Mouse (Mus musculus): ENCODE measurements at regions not wholly inside any gene's neighbourhood (a gene's known extent, or its start where the extent isn't known, plus 50 kb on each side); places are given as distances from the start of the nearest gene placed in this dataset.

GRCm38 (mm10) chr15:62158875-62159675, 1236.3 kb upstream of the A1bg start:
- H3K27me3 ChIP-seq (ENCODE audit: insufficient read depth, poor library complexity, severe bottlenecking) = no peaks in the 10 kb centered on the region; the same call in 1 of the 2 replicates
- no peaks in the 10 kb centered on the region for H3K9me3 ChIP-seq
- H3K27ac ChIP-seq = no peak overlapping the region
- H3K4me1 ChIP-seq (replicated peaks) = no peaks in the 10 kb centered on the region; the same call in 1 of the 2 replicates
- no peaks in the 10 kb centered on the region for H3K36me3 ChIP-seq
- DNase-seq (ENCODE audit: low spot score) = no peak
- H3K4me3 ChIP-seq = no peak overlapping the region
- 82% methylated on average over 8 of the region's 8 CpGs for WGBS

GRCm38 (mm10) chr15:62157200-62158033, 1234.6 kb upstream of the A1bg start:
- no peak overlapping the region for H3K27ac ChIP-seq
- no peaks in the 10 kb centered on the region for H3K36me3 ChIP-seq
- H3K4me3 ChIP-seq = no peak overlapping the region
- no peaks in the 10 kb centered on the region for H3K9me3 ChIP-seq
- no peaks in the 10 kb centered on the region; the same call in 1 of the 2 replicates for H3K27me3 ChIP-seq (ENCODE audit: insufficient read depth, poor library complexity, severe bottlenecking)
- 87% methylated on average over 7 of the region's 7 CpGs for WGBS
- no peaks in the 10 kb centered on the region; the same call in 1 of the 2 replicates for H3K4me1 ChIP-seq (replicated peaks)
- DNase-seq (ENCODE audit: low spot score) = no peak

GRCm38 (mm10) chr15:62153222-62153621, 1230.4 kb upstream of the A1bg start:
- no peak overlapping the region for H3K27ac ChIP-seq
- no peaks in the 10 kb centered on the region for H3K27me3 ChIP-seq (ENCODE audit: insufficient read depth, poor library complexity, severe bottlenecking)
- DNase-seq (ENCODE audit: low spot score) = no peak
- no peak overlapping the region for H3K4me3 ChIP-seq
- WGBS = 78% methylated on average over 9 of the region's 9 CpGs
- H3K4me1 ChIP-seq (replicated peaks) = peaks cover 3% of the 10 kb centered on the region; the same call in 1 of the 2 replicates
- H3K9me3 ChIP-seq = no peaks in the 10 kb centered on the region
- H3K36me3 ChIP-seq = no peaks in the 10 kb centered on the region

GRCm38 (mm10) chr15:62152133-62152532, 1229.3 kb upstream of the A1bg start:
- Histone ChIP-seq H3K27ac (no peak overlapping the region), H3K4me1 (replicated peaks) (peaks cover 9% of the 10 kb centered on the region), H3K9me3 (no peaks in the 10 kb centered on the region), H3K27me3 (ENCODE audit: insufficient read depth, poor library complexity, severe bottlenecking) (no peaks in the 10 kb centered on the region), H3K36me3 (no peaks in the 10 kb centered on the region), H3K4me3 (no peak overlapping the region)
- WGBS = 93% methylated on average over 2 of the region's 2 CpGs
- no peak for DNase-seq (ENCODE audit: low spot score)

GRCm38 (mm10) chr15:62151690-62152089, 1228.9 kb upstream of the A1bg start:
- 92% methylated on average over 3 of the region's 3 CpGs for WGBS
- no peak for DNase-seq (ENCODE audit: low spot score)

GRCm38 (mm10) chr15:62150296-62150695, 1227.5 kb upstream of the A1bg start:
- DNase-seq (ENCODE audit: low spot score) = no peak
- WGBS = 89% methylated on average over 4 of the region's 4 CpGs
- no peaks in the 10 kb centered on the region for H3K36me3 ChIP-seq
- H3K27ac ChIP-seq = no peak overlapping the region
- peaks cover 10% of the 10 kb centered on the region for H3K4me1 ChIP-seq (replicated peaks)
- H3K9me3 ChIP-seq = no peaks in the 10 kb centered on the region
- H3K27me3 ChIP-seq (ENCODE audit: insufficient read depth, poor library complexity, severe bottlenecking) = no peaks in the 10 kb centered on the region
- no peak overlapping the region for H3K4me3 ChIP-seq

More at GRCm38 (mm10) chr15:62151690-62152089, 1228.9 kb upstream of the A1bg start:
- no peaks in the 10 kb centered on the region for H3K9me3 ChIP-seq
- no peak overlapping the region for H3K4me3 ChIP-seq
- H3K27me3 ChIP-seq (ENCODE audit: insufficient read depth, poor library complexity, severe bottlenecking) = no peaks in the 10 kb centered on the region
- no peak overlapping the region for H3K27ac ChIP-seq
- H3K36me3 ChIP-seq = no peaks in the 10 kb centered on the region
- H3K4me1 ChIP-seq (replicated peaks) = peaks cover 10% of the 10 kb centered on the region

- Histone ChIP-seq H3K36me3 (no peaks in the 10 kb centered on the region), H3K4me1 (replicated peaks) (peaks cover 10% of the 10 kb centered on the region), H3K9me3 (no peaks in the 10 kb centered on the region), H3K27ac (no peak overlapping the region), H3K4me3 (no peak overlapping the region), H3K27me3 (ENCODE audit: insufficient read depth, poor library complexity, severe bottlenecking) (no peaks in the 10 kb centered on the region)
- WGBS = 88% methylated on average over 10 of the region's 10 CpGs
- no peak for DNase-seq (ENCODE audit: low spot score)
Observed at GRCm38 (mm10) chr15:62148680-62149237, 1225.9 kb upstream of the A1bg start.

- 40% methylated on average over 5 of the region's 5 CpGs for WGBS
- no peak overlapping the region for H3K27ac ChIP-seq
- no peak overlapping the region for H3K4me3 ChIP-seq
- H3K4me1 ChIP-seq (replicated peaks) = peaks cover 10% of the 10 kb centered on the region
- H3K9me3 ChIP-seq = no peaks in the 10 kb centered on the region
- no peaks in the 10 kb centered on the region for H3K36me3 ChIP-seq
- no peak for DNase-seq (ENCODE audit: low spot score)
- no peaks in the 10 kb centered on the region for H3K27me3 ChIP-seq (ENCODE audit: insufficient read depth, poor library complexity, severe bottlenecking)
Observed at GRCm38 (mm10) chr15:62147343-62147953, 1224.6 kb upstream of the A1bg start.

- peaks cover 10% of the 10 kb centered on the region for H3K4me1 ChIP-seq (replicated peaks)
- H3K27me3 ChIP-seq (ENCODE audit: insufficient read depth, poor library complexity, severe bottlenecking) = no peaks in the 10 kb centered on the region
- H3K4me3 ChIP-seq = no peak overlapping the region
- WGBS = 90% methylated on average over 4 of the region's 4 CpGs
- no peak overlapping the region for H3K27ac ChIP-seq
- H3K9me3 ChIP-seq = no peaks in the 10 kb centered on the region
- H3K36me3 ChIP-seq = no peaks in the 10 kb centered on the region
- DNase-seq (ENCODE audit: low spot score) = no peak
Observed at GRCm38 (mm10) chr15:62145643-62146285, 1223.0 kb upstream of the A1bg start.

GRCm38 (mm10) chr15:62144776-62145564, 1222.2 kb upstream of the A1bg start:
- no peaks in the 10 kb centered on the region for H3K27me3 ChIP-seq (ENCODE audit: insufficient read depth, poor library complexity, severe bottlenecking)
- H3K36me3 ChIP-seq = no peaks in the 10 kb centered on the region
- no peak overlapping the region for H3K4me3 ChIP-seq
- no peaks in the 10 kb centered on the region for H3K9me3 ChIP-seq
- no peak for DNase-seq (ENCODE audit: low spot score)
- no peak overlapping the region for H3K27ac ChIP-seq
- H3K4me1 ChIP-seq (replicated peaks) = peaks cover 7% of the 10 kb centered on the region
- 88% methylated on average over 10 of the region's 10 CpGs for WGBS

GRCm38 (mm10) chr15:62139859-62140258, 1217.0 kb upstream of the A1bg start:
- no peaks in the 10 kb centered on the region for H3K9me3 ChIP-seq
- 0 out of 2 replicates have a peak, but pooled peaks cover 4% of the 10 kb centered on the region for H3K4me1 ChIP-seq (replicated peaks)
- H3K36me3 ChIP-seq = no peaks in the 10 kb centered on the region
- H3K27me3 ChIP-seq (ENCODE audit: insufficient read depth, poor library complexity, severe bottlenecking) = no peaks in the 10 kb centered on the region; the same call in 1 of the 2 replicates
- DNase-seq (ENCODE audit: low spot score) = no peak
- H3K27ac ChIP-seq = no peak overlapping the region
- 70% methylated on average over 4 of the region's 4 CpGs for WGBS
- H3K4me3 ChIP-seq = no peak overlapping the region
